Mouse (Mus musculus): ENCODE results near the gene Nup107.

Nup107 gene

GRCm38 (mm10) chr10:117701034-117701829 lies 91.3 kb downstream of the Nup107 start:
- no peak for DNase-seq (ENCODE audit: low spot score)
